Mouse (Mus musculus): Measurements from ENCODE around the gene Papola. TPM values are rescaled to one million over a fixed set of nuclear protein-coding genes. Genes with fewer than 3 reads are reported as not detected.

The Papola gene
- polyA plus RNA-seq, 1 experiment from 2014 or later: 150 TPM

- Histone ChIP-seq H3K4me3 (ENCODE audit: low read depth, low read length) (no peak overlapping the region), H3K4me1 (ENCODE audit: control insufficient read depth, insufficient read depth, low read length) (peaks cover 17% of the 10 kb centered on the region), H3K9me3 (replicated peaks; ENCODE audit: control insufficient read depth, low read length, poor library complexity, severe bottlenecking) (no peaks in the 10 kb centered on the region), H3K36me3 (ENCODE audit: control insufficient read depth, insufficient read depth, low read length) (no peaks in the 10 kb centered on the region), H3K4me2 (ENCODE audit: low read length) (no peak overlapping the region), H3K27me3 (ENCODE audit: control insufficient read depth, insufficient read depth, low read depth, low read length) (no peaks in the 10 kb centered on the region), H3K27ac (ENCODE audit: low read length) (no peak overlapping the region), H3K9ac (ENCODE audit: low read depth, low read length) (no peak overlapping the region)
- ATAC-seq: no peak
- WGBS: 92% methylated on average over 2 of the region's 2 CpGs
These were observed 3.1 kb downstream of the Papola start for GRCm38 (mm10) chr12:105787626-105788025.

GRCm38 (mm10) chr12:105789885-105790284 lies 5.4 kb downstream of the Papola start:
- no peaks in the 10 kb centered on the region for H3K9me3 ChIP-seq (replicated peaks; ENCODE audit: control insufficient read depth, low read length, poor library complexity, severe bottlenecking)
- H3K36me3 ChIP-seq (ENCODE audit: control insufficient read depth, insufficient read depth, low read length): no peaks in the 10 kb centered on the region
- no peak for ATAC-seq
- no peak overlapping the region for H3K4me2 ChIP-seq (ENCODE audit: low read length)
- H3K4me1 ChIP-seq (ENCODE audit: control insufficient read depth, insufficient read depth, low read length): peaks cover 17% of the 10 kb centered on the region
- whole genome bisulfite sequencing: 94% methylated on average over 6 of the region's 6 CpGs
- no peak overlapping the region for H3K27ac ChIP-seq (ENCODE audit: low read length)
- H3K9ac ChIP-seq (ENCODE audit: low read depth, low read length): no peak overlapping the region
- H3K4me3 ChIP-seq (ENCODE audit: low read depth, low read length): no peak overlapping the region
- no peaks in the 10 kb centered on the region for H3K27me3 ChIP-seq (ENCODE audit: control insufficient read depth, insufficient read depth, low read depth, low read length)

GRCm38 (mm10) chr12:105794896-105795295 lies 10.4 kb downstream of the Papola start:
- H3K4me3 ChIP-seq (ENCODE audit: low read depth, low read length): no peak overlapping the region
- H3K4me1 ChIP-seq (ENCODE audit: control insufficient read depth, insufficient read depth, low read length): no peaks in the 10 kb centered on the region
- no peak overlapping the region for H3K4me2 ChIP-seq (ENCODE audit: low read length)
- no peak for ATAC-seq
- no peaks in the 10 kb centered on the region for H3K9me3 ChIP-seq (replicated peaks; ENCODE audit: control insufficient read depth, low read length, poor library complexity, severe bottlenecking)
- H3K36me3 ChIP-seq (ENCODE audit: control insufficient read depth, insufficient read depth, low read length): 0 out of 2 replicates have a peak, but pooled peaks cover under 1% of the 10 kb centered on the region
- 100% methylated on average over 2 of the region's 2 CpGs for WGBS
- H3K27me3 ChIP-seq (ENCODE audit: control insufficient read depth, insufficient read depth, low read depth, low read length): no peaks in the 10 kb centered on the region
- H3K27ac ChIP-seq (ENCODE audit: low read length): no peak overlapping the region
- no peak overlapping the region for H3K9ac ChIP-seq (ENCODE audit: low read depth, low read length)

- Histone ChIP-seq H3K9ac (ENCODE audit: low read depth, low read length) (no peak overlapping the region), H3K27ac (ENCODE audit: low read length) (no peak overlapping the region), H3K27me3 (ENCODE audit: control insufficient read depth, insufficient read depth, low read depth, low read length) (no peaks in the 10 kb centered on the region), H3K4me2 (ENCODE audit: low read length) (no peak overlapping the region), H3K4me3 (ENCODE audit: low read depth, low read length) (no peak overlapping the region), H3K4me1 (ENCODE audit: control insufficient read depth, insufficient read depth, low read length) (no peaks in the 10 kb centered on the region), H3K9me3 (replicated peaks; ENCODE audit: control insufficient read depth, low read length, poor library complexity, severe bottlenecking) (no peaks in the 10 kb centered on the region), H3K36me3 (ENCODE audit: control insufficient read depth, insufficient read depth, low read length) (0 out of 2 replicates have a peak, but pooled peaks cover 5% of the 10 kb centered on the region)
- ATAC-seq: no peak
These were observed 13.5 kb downstream of the Papola start for GRCm38 (mm10) chr12:105798001-105798400.

GRCm38 (mm10) chr12:105805790-105806189 lies 21.3 kb downstream of the Papola start:
- Histone ChIP-seq H3K36me3 (ENCODE audit: control insufficient read depth, insufficient read depth, low read length) (peaks cover 19% of the 10 kb centered on the region), H3K4me2 (ENCODE audit: low read length) (no peak overlapping the region), H3K27me3 (ENCODE audit: control insufficient read depth, insufficient read depth, low read depth, low read length) (no peaks in the 10 kb centered on the region), H3K27ac (ENCODE audit: low read length) (no peak overlapping the region), H3K4me3 (ENCODE audit: low read depth, low read length) (no peak overlapping the region), H3K9me3 (replicated peaks; ENCODE audit: control insufficient read depth, low read length, poor library complexity, severe bottlenecking) (no peaks in the 10 kb centered on the region), H3K9ac (ENCODE audit: low read depth, low read length) (no peak overlapping the region), H3K4me1 (ENCODE audit: control insufficient read depth, insufficient read depth, low read length) (no peaks in the 10 kb centered on the region)
- WGBS: 97% methylated on average over 3 of the region's 3 CpGs
- no peak for ATAC-seq

GRCm38 (mm10) chr12:105806205-105806604 lies 21.7 kb downstream of the Papola start:
- 98% methylated on average over 3 of the region's 3 CpGs for WGBS
- Histone ChIP-seq H3K27ac (ENCODE audit: low read length) (no peak overlapping the region), H3K4me3 (ENCODE audit: low read depth, low read length) (no peak overlapping the region), H3K9me3 (replicated peaks; ENCODE audit: control insufficient read depth, low read length, poor library complexity, severe bottlenecking) (no peaks in the 10 kb centered on the region), H3K27me3 (ENCODE audit: control insufficient read depth, insufficient read depth, low read depth, low read length) (no peaks in the 10 kb centered on the region), H3K4me2 (ENCODE audit: low read length) (no peak overlapping the region), H3K9ac (ENCODE audit: low read depth, low read length) (no peak overlapping the region), H3K4me1 (ENCODE audit: control insufficient read depth, insufficient read depth, low read length) (no peaks in the 10 kb centered on the region), H3K36me3 (ENCODE audit: control insufficient read depth, insufficient read depth, low read length) (peaks cover 19% of the 10 kb centered on the region)
- no peak for ATAC-seq

- H3K27me3 ChIP-seq (ENCODE audit: control insufficient read depth, insufficient read depth, low read depth, low read length): no peaks in the 10 kb centered on the region
- no peak overlapping the region for H3K27ac ChIP-seq (ENCODE audit: low read length)
- H3K36me3 ChIP-seq (ENCODE audit: control insufficient read depth, insufficient read depth, low read length): peaks cover 23% of the 10 kb centered on the region
- no peaks in the 10 kb centered on the region for H3K9me3 ChIP-seq (replicated peaks; ENCODE audit: control insufficient read depth, low read length, poor library complexity, severe bottlenecking)
- no peak for ATAC-seq
- no peaks in the 10 kb centered on the region for H3K4me1 ChIP-seq (ENCODE audit: control insufficient read depth, insufficient read depth, low read length)
- H3K4me2 ChIP-seq (ENCODE audit: low read length): no peak overlapping the region
- 95% methylated on average over 7 of the region's 7 CpGs for WGBS
- no peak overlapping the region for H3K4me3 ChIP-seq (ENCODE audit: low read depth, low read length)
- no peak overlapping the region for H3K9ac ChIP-seq (ENCODE audit: low read depth, low read length)
These were observed 22.9 kb downstream of the Papola start for GRCm38 (mm10) chr12:105807416-105807815.

- Histone ChIP-seq H3K4me2 (ENCODE audit: low read length) (no peak overlapping the region), H3K36me3 (ENCODE audit: control insufficient read depth, insufficient read depth, low read length) (peaks cover 25% of the 10 kb centered on the region), H3K4me3 (ENCODE audit: low read depth, low read length) (no peak overlapping the region), H3K27me3 (ENCODE audit: control insufficient read depth, insufficient read depth, low read depth, low read length) (no peaks in the 10 kb centered on the region), H3K9me3 (replicated peaks; ENCODE audit: control insufficient read depth, low read length, poor library complexity, severe bottlenecking) (no peaks in the 10 kb centered on the region), H3K9ac (ENCODE audit: low read depth, low read length) (no peak overlapping the region), H3K27ac (ENCODE audit: low read length) (no peak overlapping the region), H3K4me1 (ENCODE audit: control insufficient read depth, insufficient read depth, low read length) (no peaks in the 10 kb centered on the region)
- no peak for ATAC-seq
- 75% methylated on average over 3 of the region's 3 CpGs for WGBS
These were observed 24.5 kb downstream of the Papola start for GRCm38 (mm10) chr12:105808945-105809344.

GRCm38 (mm10) chr12:105810608-105811007 lies 26.1 kb downstream of the Papola start:
- peaks cover 28% of the 10 kb centered on the region for H3K36me3 ChIP-seq (ENCODE audit: control insufficient read depth, insufficient read depth, low read length)
- no peaks in the 10 kb centered on the region for H3K9me3 ChIP-seq (replicated peaks; ENCODE audit: control insufficient read depth, low read length, poor library complexity, severe bottlenecking)
- H3K9ac ChIP-seq (ENCODE audit: low read depth, low read length): no peak overlapping the region
- H3K27ac ChIP-seq (ENCODE audit: low read length): no peak overlapping the region
- WGBS: 90% methylated on average over 6 of the region's 6 CpGs
- no peak overlapping the region for H3K4me2 ChIP-seq (ENCODE audit: low read length)
- H3K27me3 ChIP-seq (ENCODE audit: control insufficient read depth, insufficient read depth, low read depth, low read length): no peaks in the 10 kb centered on the region
- ATAC-seq: no peak
- H3K4me1 ChIP-seq (ENCODE audit: control insufficient read depth, insufficient read depth, low read length): no peaks in the 10 kb centered on the region
- H3K4me3 ChIP-seq (ENCODE audit: low read depth, low read length): no peak overlapping the region

All from midbrain, embryonic 16.5 days (tissue).